Mouse (Mus musculus): ENCODE results near the gene Ercc6l. TPM values are rescaled to one million over a fixed set of nuclear protein-coding genes. Genes with fewer than 3 reads are reported as not detected.

Gene Ercc6l
- 2.2 to 3.6 TPM (median 2.6 TPM) in 3 replicates for total RNA-seq (2017)

GRCm38 (mm10) chrX:102156618-102157422, at the start of gene Ercc6l:
Gene Ercc6l (minus strand): TSS chrX:102157091.
- peak; percentile 96 for ATAC-seq (replicated peaks; ENCODE audit: insufficient number of reproducible peaks, low FRiP score, low TSS enrichment, poor library complexity, severe bottlenecking)

DNA sequence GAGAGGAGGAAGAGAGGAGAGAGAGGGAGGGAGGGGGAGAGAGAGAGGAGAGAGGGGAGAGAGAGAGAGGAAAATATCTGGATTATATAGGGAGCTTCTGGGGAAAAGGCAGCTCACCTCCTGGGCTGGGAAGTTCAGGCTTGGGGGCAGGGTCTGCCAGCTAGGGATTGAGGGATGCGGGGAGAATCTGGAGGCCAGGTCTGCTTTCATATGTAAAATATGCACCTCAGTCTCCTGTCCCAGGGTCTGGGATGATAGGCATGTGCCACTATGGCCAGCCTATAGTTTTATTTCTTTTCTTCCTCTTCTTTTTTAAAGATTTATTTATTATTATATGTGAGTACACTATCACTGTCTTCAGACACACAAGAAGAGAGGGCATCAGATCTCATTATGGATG, 33.9 kb upstream of the Ercc6l start:
- ATAC-seq (replicated peaks; ENCODE audit: insufficient number of reproducible peaks, low FRiP score, low TSS enrichment, poor library complexity, severe bottlenecking): no peak

GRCm38 (mm10) chrX:102189581-102189980, 32.7 kb upstream of the Ercc6l start:
- no peak for ATAC-seq (replicated peaks; ENCODE audit: insufficient number of reproducible peaks, low FRiP score, low TSS enrichment, poor library complexity, severe bottlenecking)

- ATAC-seq (replicated peaks; ENCODE audit: insufficient number of reproducible peaks, low FRiP score, low TSS enrichment, poor library complexity, severe bottlenecking): peak; percentile 92
Observed at GRCm38 (mm10) chrX:102188712-102189497, 32.0 kb upstream of the Ercc6l start, which contains the start of gene Rps4x. Gene Rps4x (minus strand): TSS chrX:102189394.

DNA sequence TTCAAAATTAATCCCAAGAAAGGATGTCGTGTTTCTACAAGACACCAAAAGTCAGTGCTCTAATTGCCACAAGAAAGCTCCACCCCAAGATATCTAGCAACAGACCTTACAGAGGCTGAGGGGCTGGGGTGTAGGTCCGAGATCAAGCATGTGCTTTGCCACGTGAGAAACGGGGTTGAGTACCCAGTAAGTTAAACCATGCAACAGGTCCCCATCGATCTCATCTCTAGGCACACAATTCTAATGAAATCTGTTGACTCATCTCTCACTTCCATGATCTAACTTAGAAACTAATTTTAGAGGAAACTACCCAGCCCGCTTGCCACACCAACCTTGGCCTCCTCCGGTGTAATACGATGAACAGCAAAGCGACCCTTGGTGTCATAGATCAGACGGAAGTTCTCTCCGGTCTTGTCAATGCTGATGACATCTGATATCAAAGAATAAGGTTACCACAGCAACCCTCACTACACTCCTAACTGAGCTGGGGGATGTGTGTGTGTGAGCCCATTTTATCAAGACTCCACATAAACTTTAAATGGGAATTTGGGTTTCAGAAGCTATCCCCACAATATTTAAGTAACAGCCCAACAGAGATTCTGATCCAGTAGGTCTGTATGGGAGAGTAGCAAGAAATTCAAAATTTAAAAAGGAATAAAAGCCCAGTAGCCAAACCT, 30.3 kb upstream of the Ercc6l start:
- ATAC-seq (replicated peaks; ENCODE audit: insufficient number of reproducible peaks, low FRiP score, low TSS enrichment, poor library complexity, severe bottlenecking): no peak

DNA sequence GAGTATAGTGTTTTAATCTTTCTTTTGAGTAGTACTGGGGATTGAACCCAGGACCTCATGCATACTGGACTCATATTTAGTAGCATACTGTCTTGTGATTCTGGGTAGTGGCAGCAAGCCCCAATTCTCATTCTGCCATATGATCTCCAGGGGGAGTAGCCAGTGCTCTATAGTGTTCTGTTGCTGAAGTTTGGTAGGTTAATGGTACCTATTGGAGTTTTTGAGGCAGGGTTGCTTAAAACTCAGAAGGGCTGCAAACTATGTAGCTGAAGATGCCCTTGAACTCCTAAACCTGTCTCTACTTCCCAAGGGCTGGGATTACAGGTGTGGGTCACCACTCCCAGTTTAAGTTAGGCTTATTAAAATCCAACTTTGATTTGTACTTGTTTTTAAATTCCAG, 25.7 kb upstream of the Ercc6l start:
- no peak for ATAC-seq (replicated peaks; ENCODE audit: insufficient number of reproducible peaks, low FRiP score, low TSS enrichment, poor library complexity, severe bottlenecking)

DNA sequence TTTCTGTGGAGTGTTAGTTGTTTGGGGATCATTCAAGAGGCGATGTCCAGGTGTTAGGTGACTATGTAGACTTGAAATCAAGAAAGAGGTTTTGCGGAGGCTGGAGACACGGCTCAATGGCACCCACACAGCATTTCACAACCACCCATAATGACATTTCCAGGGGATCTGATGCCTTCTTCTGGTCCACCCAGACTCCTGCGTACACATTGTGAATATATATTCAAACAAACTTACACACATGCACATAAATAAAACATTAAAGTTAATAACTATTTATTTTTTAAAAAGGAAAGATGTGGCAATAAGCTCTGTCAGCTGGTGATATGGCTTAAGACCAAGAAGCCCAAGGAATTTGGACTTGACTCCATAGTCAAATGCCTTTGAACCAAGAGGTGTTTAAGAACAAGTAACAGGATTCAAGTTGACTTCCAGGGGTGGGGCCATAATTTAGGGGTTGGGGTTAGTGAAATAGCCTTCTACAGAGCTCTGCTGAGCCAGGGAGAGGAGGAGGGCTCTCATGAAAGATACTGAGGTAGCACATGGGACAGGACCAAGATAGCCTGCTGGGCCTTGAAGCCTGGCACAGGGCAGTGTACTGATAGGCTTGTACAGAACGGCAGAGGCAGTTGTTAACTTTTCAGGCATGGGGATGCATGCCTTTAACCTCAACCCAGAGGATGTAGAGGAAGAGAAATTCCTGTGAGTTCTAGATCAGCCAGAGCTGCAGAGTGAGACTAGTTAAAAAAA, 18.8 kb upstream of the Ercc6l start:
- ATAC-seq (replicated peaks; ENCODE audit: insufficient number of reproducible peaks, low FRiP score, low TSS enrichment, poor library complexity, severe bottlenecking): no peak

GRCm38 (mm10) chrX:102170900-102171299, 14.0 kb upstream of the Ercc6l start:
- no peak for ATAC-seq (replicated peaks; ENCODE audit: insufficient number of reproducible peaks, low FRiP score, low TSS enrichment, poor library complexity, severe bottlenecking)

GRCm38 (mm10) chrX:102170135-102170534, 13.2 kb upstream of the Ercc6l start:
- no peak for ATAC-seq (replicated peaks; ENCODE audit: insufficient number of reproducible peaks, low FRiP score, low TSS enrichment, poor library complexity, severe bottlenecking)

GRCm38 (mm10) chrX:102169724-102170123, 12.8 kb upstream of the Ercc6l start:
- no peak for ATAC-seq (replicated peaks; ENCODE audit: insufficient number of reproducible peaks, low FRiP score, low TSS enrichment, poor library complexity, severe bottlenecking)

DNA sequence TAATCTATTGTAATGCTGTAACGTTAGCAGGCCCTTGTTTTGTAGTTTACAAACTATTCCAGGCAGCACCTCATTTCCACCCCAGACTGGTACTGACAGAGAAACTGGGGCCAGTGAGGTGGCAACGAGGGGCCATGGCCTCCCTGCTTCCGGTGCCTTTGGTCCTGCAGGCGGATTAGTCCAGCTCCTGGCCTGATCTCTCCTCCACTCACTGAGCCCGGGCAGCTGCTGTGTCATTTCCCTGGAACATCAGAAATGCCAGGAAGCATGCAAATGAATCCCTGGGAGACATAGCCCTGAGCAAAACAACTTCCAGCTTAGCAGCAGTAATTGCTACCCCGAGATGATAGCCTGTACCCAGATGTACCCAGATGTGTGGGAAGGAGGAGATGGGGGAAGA, 10.1 kb upstream of the Ercc6l start:
- no peak for ATAC-seq (replicated peaks; ENCODE audit: insufficient number of reproducible peaks, low FRiP score, low TSS enrichment, poor library complexity, severe bottlenecking)

- no peak for ATAC-seq (replicated peaks; ENCODE audit: insufficient number of reproducible peaks, low FRiP score, low TSS enrichment, poor library complexity, severe bottlenecking)
Observed at GRCm38 (mm10) chrX:102166521-102166920, 9.6 kb upstream of the Ercc6l start.

- no peak for ATAC-seq (replicated peaks; ENCODE audit: insufficient number of reproducible peaks, low FRiP score, low TSS enrichment, poor library complexity, severe bottlenecking)
Observed at GRCm38 (mm10) chrX:102163529-102163928, 6.6 kb upstream of the Ercc6l start.

DNA sequence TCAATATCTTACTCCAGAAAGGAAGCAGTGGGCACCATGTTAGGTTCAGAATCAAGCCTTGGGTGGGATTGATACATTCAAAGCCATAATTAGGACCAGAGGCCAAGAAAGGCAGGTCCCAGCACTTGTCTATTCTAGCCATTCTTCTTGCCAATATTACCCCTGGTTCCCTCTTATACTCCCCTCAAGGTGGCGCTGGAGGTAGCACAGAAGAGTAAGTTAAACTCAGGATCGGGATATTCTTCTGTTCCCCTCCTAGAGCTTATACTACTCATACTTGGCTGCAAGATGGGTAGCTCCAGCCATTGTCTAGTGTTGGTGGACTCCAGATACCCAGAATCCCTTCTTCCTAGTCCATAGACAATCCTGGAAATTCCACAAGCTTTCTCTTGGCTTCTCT, 6.2 kb upstream of the Ercc6l start:
- no peak for ATAC-seq (replicated peaks; ENCODE audit: insufficient number of reproducible peaks, low FRiP score, low TSS enrichment, poor library complexity, severe bottlenecking)

- ATAC-seq (replicated peaks; ENCODE audit: insufficient number of reproducible peaks, low FRiP score, low TSS enrichment, poor library complexity, severe bottlenecking): no peak
Observed at GRCm38 (mm10) chrX:102160528-102160927, 3.6 kb upstream of the Ercc6l start.

DNA sequence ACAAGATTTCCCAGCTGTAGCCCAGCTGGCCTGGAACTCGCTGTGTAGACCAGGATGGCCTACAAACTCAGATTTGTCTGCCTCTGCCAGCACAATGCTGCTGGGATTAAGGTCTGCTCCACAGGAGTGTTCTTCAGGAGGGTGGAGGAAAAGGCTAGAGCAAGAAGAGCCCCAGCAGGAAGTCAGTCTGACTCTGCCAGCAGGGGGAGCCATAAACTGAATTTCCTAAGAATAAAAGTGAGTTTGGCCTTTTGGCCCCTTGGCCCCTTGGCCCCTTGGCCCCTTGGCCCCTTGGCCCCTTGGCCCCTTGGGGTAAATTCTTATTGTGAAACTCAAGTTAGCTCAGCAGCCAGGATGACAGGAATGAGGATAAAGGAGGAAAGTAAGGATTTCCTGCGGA, 2.9 kb upstream of the Ercc6l start:
- ATAC-seq (replicated peaks; ENCODE audit: insufficient number of reproducible peaks, low FRiP score, low TSS enrichment, poor library complexity, severe bottlenecking): 0 out of 2 replicates have a peak, but pooled peaks have one; percentile 18

GRCm38 (mm10) chrX:102157423-102157791, 516 bp upstream of the Ercc6l start:
- no peak for ATAC-seq (replicated peaks; ENCODE audit: insufficient number of reproducible peaks, low FRiP score, low TSS enrichment, poor library complexity, severe bottlenecking)

GRCm38 (mm10) chrX:102141157-102141556, 15.7 kb downstream of the Ercc6l start:
- ATAC-seq (replicated peaks; ENCODE audit: insufficient number of reproducible peaks, low FRiP score, low TSS enrichment, poor library complexity, severe bottlenecking): no peak

GRCm38 (mm10) chrX:102121321-102121720, 35.6 kb downstream of the Ercc6l start:
- no peak for ATAC-seq (replicated peaks; ENCODE audit: insufficient number of reproducible peaks, low FRiP score, low TSS enrichment, poor library complexity, severe bottlenecking)
